Mouse (Mus musculus) heart, embryonic 15.5 days (tissue): Measurements from ENCODE around the gene Gm10964. TPM values are rescaled to one million over a fixed set of nuclear protein-coding genes. Genes with fewer than 3 reads are reported as not detected.

Experiments
- polyA plus RNA-seq: library from polyadenylated mRNA; unstranded; fragments of >200 nt; fragmentation: Nextera tagmentation; extraction: Ambion mirVana; gene quantifications from 2 replicates; pipeline ENCODE4 v1.2.1, GENCODE M21; 2015

The Gm10964 gene
- polyA plus RNA-seq, 1 experiment from 2014 or later, result not detected

Other genes starting within 250 kb of the Gm10964 start
- gene Syt6, start 164.1 kb upstream of the Gm10964 start, polyA plus RNA-seq, result 0.10 TPM in 1 of 2 replicates, not detected in the other
- gene Atg4a-ps, start 93.3 kb upstream of the Gm10964 start, polyA plus RNA-seq, result 0.10 and 0.29 TPM in 2 replicates
- 19.5 and 29.9 TPM in 2 replicates for gene Olfml3, start 1.4 kb upstream of the Gm10964 start, polyA plus RNA-seq
- 8.9 and 10.6 TPM in 2 replicates for gene Hipk1, start 52.2 kb downstream of the Gm10964 start, polyA plus RNA-seq
- 14.4 and 20.5 TPM in 2 replicates for gene Dclre1b, start 70.1 kb downstream of the Gm10964 start, polyA plus RNA-seq
- gene Ap4b1, start 70.2 kb downstream of the Gm10964 start, polyA plus RNA-seq, result 13.6 and 19.0 TPM in 2 replicates
- gene Gm43064, start 70.2 kb downstream of the Gm10964 start, polyA plus RNA-seq, result 0.23 TPM in 1 of 2 replicates, not detected in the other
- gene Bcl2l15, start 93.2 kb downstream of the Gm10964 start, polyA plus RNA-seq, result 0.26 and 0.46 TPM in 2 replicates
- gene Ptpn22, start 120.4 kb downstream of the Gm10964 start, polyA plus RNA-seq, result 0.93 and 3.4 TPM in 2 replicates
- 5.7 and 5.8 TPM in 2 replicates for gene Rsbn1, start 174.8 kb downstream of the Gm10964 start, polyA plus RNA-seq
- gene Phtf1, start 228.7 kb downstream of the Gm10964 start, polyA plus RNA-seq, result 12.8 and 18.2 TPM in 2 replicates